Mouse (Mus musculus) ES-E14 (cell line): ENCODE results near the gene Col23a1. TPM values are rescaled to one million over a fixed set of nuclear protein-coding genes. Genes with fewer than 3 reads are reported as not detected.

ENCODE experiments used
- DNase-seq: peaks from one replicate; pipeline ENCODE4 v3.0.0-alpha.2; 2013; ENCODE audit warnings: low read depth, low spot score
- H3K27ac ChIP-seq: 2 replicates; pipeline ENCODE4 v1.5.1; 2012; ENCODE audit warnings: low read depth, mild to moderate bottlenecking, low read length, moderate library complexity, mixed read lengths; ENCODE audit not compliant: poor library complexity, insufficient read depth, severe bottlenecking
- H3K36me3 ChIP-seq: 2 replicates; pipeline ENCODE4 v1.6.1; 2012; ENCODE audit warnings: mild to moderate bottlenecking, low read length, moderate library complexity, mixed read lengths; ENCODE audit not compliant: control insufficient read depth, poor library complexity, insufficient read depth, severe bottlenecking
- H3K4me1 ChIP-seq, 2 experiments: fragments of 150-350 bp in 1 of 2; sonication (generic) in 1 of 2; 2 replicates each; pipeline ENCODE4 v1.6.1; 2012; ENCODE audit warnings: low read length in 2 of 2, mild to moderate bottlenecking in 1 of 2, mixed read lengths in 1 of 2; ENCODE audit not compliant: control insufficient read depth in 2 of 2, insufficient read depth in 2 of 2, poor library complexity in 1 of 2
- H3K4me3 ChIP-seq, 2 experiments: fragments of 150-350 bp in 1 of 2; sonication (generic) in 1 of 2; 2 replicates each; pipeline ENCODE4 v1.5.1; 2012; ENCODE audit warnings: low read length in 2 of 2, low read depth in 1 of 2, mild to moderate bottlenecking in 1 of 2, mixed read lengths in 1 of 2; ENCODE audit not compliant: insufficient read depth in 1 of 2, poor library complexity in 1 of 2, severe bottlenecking in 1 of 2
- H3K9ac ChIP-seq: 2 replicates; pipeline ENCODE4 v1.6.1; 2012; ENCODE audit warnings: low read depth, mild to moderate bottlenecking, low read length, mixed read lengths; ENCODE audit not compliant: poor library complexity, insufficient read depth, severe bottlenecking
- H3K9me3 ChIP-seq: fragments of 150-350 bp; sonication (generic); 2 replicates; pipeline ENCODE4 v1.6.1; 2012; ENCODE audit warnings: low read depth, mild to moderate bottlenecking, low read length; ENCODE audit not compliant: control insufficient read depth, insufficient read depth
- CHD2 ChIP-seq: IDR thresholded peaks from 2 replicates; pipeline ENCODE4 v1.6.1; 2014; ENCODE audit warnings: mild to moderate bottlenecking, low read depth, low read length, inconsistent platforms
- HCFC1 ChIP-seq: IDR thresholded peaks from 2 replicates; pipeline ENCODE4 v1.6.1; 2012; ENCODE audit warnings: low read length, inconsistent platforms, borderline replicate concordance; ENCODE audit not compliant: insufficient read depth
- MAFK ChIP-seq: IDR thresholded peaks from 2 replicates; pipeline ENCODE4 v1.6.1; 2014; ENCODE audit warnings: mild to moderate bottlenecking, low read depth, low read length, inconsistent platforms; ENCODE audit not compliant: insufficient read depth
- ZC3H11A ChIP-seq: IDR thresholded peaks from 2 replicates; pipeline ENCODE4 v1.6.1; 2012; ENCODE audit warnings: low read depth, mild to moderate bottlenecking, inconsistent platforms, low read length, borderline replicate concordance
- ZNF384 ChIP-seq: IDR thresholded peaks from 2 replicates; pipeline ENCODE4 v1.6.1; 2012; ENCODE audit warnings: low read depth, low read length, inconsistent platforms
- in situ Hi-C, 2 experiments: fragments of 600-800 bp; cut with MboI; formaldehyde crosslinking; loops; one replicate each; pipeline ENCODE4 v1.15.1; 2025; ENCODE audit warnings: low sequenced_read_pairs in 2 of 2, inconsistent platforms in 1 of 2; ENCODE audit not compliant: unreplicated experiment in 2 of 2
- total RNA-seq: library from RNA; depleted of rRNA; stranded (reverse); fragments of 300-350 nt; gene quantifications from 2 replicates; pipeline ENCODE4 v1.2.3, GENCODE M21; 2012

Gene Col23a1
- total RNA-seq, 1 experiment, result 0.40 TPM

DNA sequence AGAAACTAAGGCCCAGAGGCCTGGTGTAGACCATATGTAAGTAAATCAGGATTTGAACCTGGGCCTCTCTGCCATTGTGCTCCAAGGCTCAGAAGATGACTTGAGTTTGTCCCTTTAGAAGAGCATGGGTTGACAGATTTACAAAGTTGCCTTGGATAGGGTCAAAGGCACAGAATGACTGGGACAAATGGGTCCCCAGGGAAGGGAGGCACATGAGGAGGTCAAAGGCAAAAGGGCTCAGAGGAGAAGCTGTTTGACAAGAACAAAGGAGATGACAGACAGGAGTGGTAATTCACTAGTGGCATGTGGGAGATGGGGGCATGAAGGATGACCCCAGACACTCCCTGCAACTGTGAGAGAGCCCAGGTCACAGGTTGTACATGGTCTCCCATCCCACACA, 210.1 kb downstream of the Col23a1 start:
- H3K27ac ChIP-seq, result no peak overlapping the region
- in situ Hi-C loops, result no loop called here
- TF ChIP-seq MAFK (no peak), HCFC1 (no peak), ZC3H11A (no peak), CHD2 (no peak), ZNF384 (no peak)
- H3K9ac ChIP-seq, result no peak overlapping the region
- H3K9me3 ChIP-seq, result no peaks in the 10 kb centered on the region
- no peaks in the 10 kb centered on the region for H3K4me1 ChIP-seq
- no peak overlapping the region for H3K4me3 ChIP-seq
- no peak for DNase-seq
- H3K36me3 ChIP-seq, result no peaks in the 10 kb centered on the region

DNA sequence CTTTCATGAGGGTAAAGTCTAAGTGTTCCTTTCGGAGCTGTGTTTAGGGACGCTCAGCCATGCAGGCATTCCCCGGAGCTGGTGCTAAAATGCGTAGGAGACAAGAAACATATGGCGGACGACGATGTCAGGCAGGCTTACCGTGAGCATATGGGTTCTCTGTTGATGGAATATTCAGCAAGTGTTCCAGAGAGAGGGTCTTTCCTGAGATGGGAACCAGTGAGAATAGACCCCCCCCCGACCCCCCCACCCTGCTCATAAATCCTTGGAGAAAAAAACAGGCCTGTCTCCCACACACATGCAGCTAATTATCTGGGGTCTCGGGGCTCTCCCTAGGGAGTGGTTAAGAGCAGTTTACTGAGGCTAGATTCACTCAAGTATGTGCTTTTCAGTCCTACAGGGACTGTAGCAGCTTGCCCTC, 212.7 kb downstream of the Col23a1 start:
- Histone ChIP-seq H3K9ac (no peak overlapping the region), H3K27ac (no peak overlapping the region), H3K9me3 (no peaks in the 10 kb centered on the region), H3K36me3 (no peaks in the 10 kb centered on the region), H3K4me3 (no peak overlapping the region), H3K4me1 (no peaks in the 10 kb centered on the region)
- no peak for DNase-seq
- in situ Hi-C loops, result no loop called here
- TF ChIP-seq HCFC1, result no peak
- TF ChIP-seq ZC3H11A, result no peak

DNA sequence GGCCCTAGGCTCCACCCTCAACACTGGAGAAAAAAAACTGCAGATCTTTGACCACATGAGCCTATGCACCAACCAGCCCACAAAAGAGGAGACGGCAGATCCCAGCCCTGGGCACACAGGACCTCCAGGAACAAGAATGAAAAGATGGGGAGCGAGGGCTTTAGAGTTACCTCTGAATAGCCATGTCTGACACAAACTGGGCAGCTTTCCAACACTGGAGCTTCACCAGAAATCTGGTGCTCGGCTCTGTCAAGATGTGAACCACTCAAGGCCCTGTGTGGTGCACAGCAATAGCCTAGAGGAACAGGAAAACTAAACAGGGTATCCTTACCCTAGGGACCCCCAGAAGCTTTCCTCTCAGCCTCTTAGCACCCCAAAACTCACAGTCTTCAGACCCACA, 215.2 kb downstream of the Col23a1 start:
- no peak overlapping the region for H3K27ac ChIP-seq
- TF ChIP-seq HCFC1 (no peak), CHD2 (no peak), ZNF384 (no peak), ZC3H11A (no peak), MAFK (no peak)
- H3K4me3 ChIP-seq, result no peak overlapping the region
- DNase-seq, result no peak
- H3K9ac ChIP-seq, result no peak overlapping the region
- H3K4me1 ChIP-seq, result peaks cover 0 to 2% of the 10 kb centered on the region in 2 experiments; a peak in 1 of 4 replicates
- H3K36me3 ChIP-seq, result no peaks in the 10 kb centered on the region
- H3K9me3 ChIP-seq, result no peaks in the 10 kb centered on the region
- in situ Hi-C loops, result no loop called here

DNA sequence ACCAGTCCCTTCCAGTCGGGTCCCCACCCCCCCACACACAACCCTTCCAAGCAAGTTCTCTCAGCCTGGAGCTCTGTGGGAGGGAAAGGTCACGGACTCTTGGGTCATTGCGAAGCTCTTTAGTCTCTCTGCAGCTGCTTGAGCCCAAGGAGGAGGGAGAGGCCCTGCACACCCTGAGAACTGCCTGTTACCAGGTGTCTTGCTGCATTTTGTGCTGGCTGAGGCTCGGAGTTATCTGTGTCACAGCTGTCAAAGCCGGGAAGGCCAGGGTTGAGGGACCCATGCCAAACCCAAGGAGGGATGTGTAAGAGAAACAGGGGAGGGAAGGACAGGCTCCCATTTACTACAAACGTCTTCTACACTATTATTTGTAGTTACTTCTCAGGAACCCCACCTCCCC, 218.3 kb downstream of the Col23a1 start:
- Histone ChIP-seq H3K9me3 (no peaks in the 10 kb centered on the region), H3K27ac (no peak overlapping the region), H3K9ac (no peak overlapping the region), H3K4me3 (no peak overlapping the region), H3K36me3 (no peaks in the 10 kb centered on the region), H3K4me1 (peaks cover 0 to 2% of the 10 kb centered on the region in 2 experiments; a peak in 1 of 4 replicates)
- no peak for DNase-seq
- in situ Hi-C loops, result no loop called here
- no peak for TF ChIP-seq HCFC1
- no peak for TF ChIP-seq ZNF384
- TF ChIP-seq ZC3H11A, result no peak
- TF ChIP-seq MAFK, result no peak
- no peak for TF ChIP-seq CHD2

DNA sequence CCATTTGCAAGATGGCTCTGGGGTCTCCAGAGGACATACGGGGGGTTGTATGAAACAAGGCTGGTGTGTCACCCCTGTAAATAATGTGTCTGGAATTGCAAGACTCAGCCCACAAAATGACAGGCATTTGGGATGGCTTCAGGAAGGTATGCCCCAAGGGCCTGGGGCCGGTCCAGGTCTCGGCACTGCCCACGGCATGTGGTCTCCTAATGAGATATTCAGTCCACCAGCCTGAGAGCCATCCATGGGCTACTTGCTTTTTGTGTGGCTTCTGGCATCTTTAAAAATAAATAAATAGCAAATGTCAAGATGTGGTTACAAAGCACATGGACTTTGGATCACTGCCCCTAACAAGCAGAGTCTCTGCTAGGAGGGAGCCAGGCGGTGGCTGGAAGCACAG, 219.5 kb downstream of the Col23a1 start:
- in situ Hi-C loops, result no loop called here
- DNase-seq, result no peak
- Histone ChIP-seq H3K27ac (no peak overlapping the region), H3K4me3 (no peak overlapping the region), H3K9ac (no peak overlapping the region), H3K4me1 (peaks cover 0 to 2% of the 10 kb centered on the region in 2 experiments; a peak in 1 of 4 replicates), H3K36me3 (no peaks in the 10 kb centered on the region), H3K9me3 (no peaks in the 10 kb centered on the region)
- TF ChIP-seq CHD2, result no peak
- TF ChIP-seq MAFK, result no peak
- TF ChIP-seq HCFC1, result no peak
- no peak for TF ChIP-seq ZC3H11A
- TF ChIP-seq ZNF384, result no peak
